Mouse (Mus musculus) CH12.LX (cell line): ENCODE measurements at regions not wholly inside any gene's neighbourhood (a gene's known extent, or its start where the extent isn't known, plus 50 kb on each side); places are given as distances from the start of the nearest gene placed in this dataset.

Experiments used
- DNase-seq: peaks from one replicate; pipeline ENCODE4 v3.0.0-alpha.2; 2013; ENCODE audit errors: extremely low read depth
- H3K27ac ChIP-seq: 2 replicates; pipeline ENCODE4 v1.5.1; 2012; ENCODE audit warnings: low read depth, mild to moderate bottlenecking, control low read depth, moderate library complexity; ENCODE audit not compliant: insufficient read depth
- H3K27me3 ChIP-seq: replicated peaks from 2 replicates; pipeline ENCODE3; 2012; ENCODE audit warnings: inconsistent platforms
- H3K36me3 ChIP-seq, 2 experiments: replicated peaks in 1 of 2; 2 replicates each; pipeline versions ENCODE3 to v1.6.1; 2012; ENCODE audit warnings: inconsistent platforms in 1 of 2, low read length in 1 of 2, mild to moderate bottlenecking in 1 of 2, mixed read lengths in 1 of 2, moderate library complexity in 1 of 2; ENCODE audit not compliant: control insufficient read depth in 1 of 2, insufficient read depth in 1 of 2
- H3K4me1 ChIP-seq, 2 experiments: 2 replicates each; pipeline ENCODE4 v1.6.1; 2012; ENCODE audit warnings: inconsistent platforms in 1 of 2, moderate library complexity in 1 of 2; ENCODE audit not compliant: insufficient read depth in 2 of 2, control insufficient read depth in 1 of 2
- H3K4me2 ChIP-seq: 2 replicates; pipeline ENCODE4 v1.6.1; 2012; ENCODE audit warnings: low read depth, mild to moderate bottlenecking, control low read depth; ENCODE audit not compliant: poor library complexity, insufficient read depth, severe bottlenecking
- H3K4me3 ChIP-seq, 3 experiments: fragments of 150-350 bp in 1 of 3; sonication (generic) in 1 of 3; replicated peaks in 1 of 3; 2 replicates each; pipeline versions ENCODE3 to v1.5.1; 2011 to 2012; ENCODE audit warnings: low read depth in 2 of 3, low read length in 2 of 3, mild to moderate bottlenecking in 2 of 3, moderate library complexity in 2 of 3, control low read depth in 1 of 3, improper control_type of control experiment in 1 of 3, inconsistent platforms in 1 of 3, mixed read lengths in 1 of 3; ENCODE audit not compliant: poor library complexity in 1 of 3
- H3K79me2 ChIP-seq: replicated peaks from 2 replicates; pipeline ENCODE4 v1.6.1; 2012; ENCODE audit warnings: mild to moderate bottlenecking, moderate library complexity; ENCODE audit not compliant: control insufficient read depth, poor library complexity, insufficient read depth, severe bottlenecking; ENCODE audit errors: extremely low read depth
- H3K9ac ChIP-seq: 2 replicates; pipeline ENCODE4 v1.6.1; 2012; ENCODE audit warnings: low read depth, mild to moderate bottlenecking, control low read depth, moderate library complexity; ENCODE audit not compliant: insufficient read depth
- H3K9me3 ChIP-seq: replicated peaks from 2 replicates; pipeline ENCODE3; 2012; ENCODE audit warnings: low read length, inconsistent platforms, mixed read lengths
- BHLHE40 ChIP-seq: IDR thresholded peaks from 2 replicates; pipeline ENCODE4 v1.6.1; 2011; ENCODE audit warnings: mild to moderate bottlenecking, low read depth, low read length, improper control_type of control experiment
- CHD1 ChIP-seq: IDR thresholded peaks from 2 replicates; pipeline ENCODE4 v1.6.1; 2012; ENCODE audit warnings: low read depth, low read length, improper control_type of control experiment, inconsistent platforms
- E2F4 ChIP-seq: IDR thresholded peaks from 2 replicates; pipeline ENCODE4 v1.6.1; 2011; ENCODE audit warnings: low read depth, low read length, improper control_type of control experiment; ENCODE audit not compliant: insufficient replicate concordance
- ELF1 ChIP-seq: IDR thresholded peaks from 2 replicates; pipeline ENCODE4 v1.6.1; 2014; ENCODE audit warnings: low read depth, mild to moderate bottlenecking, inconsistent platforms, low read length, improper control_type of control experiment
- JUN ChIP-seq: IDR thresholded peaks from 2 replicates; pipeline ENCODE4 v1.6.1; 2011; ENCODE audit warnings: low read depth, mild to moderate bottlenecking, low read length, improper control_type of control experiment, moderate library complexity; ENCODE audit not compliant: insufficient read depth
- POLR2A ChIP-seq: IDR thresholded peaks from 2 replicates; pipeline ENCODE4 v1.6.1; 2011; ENCODE audit warnings: low read depth, mild to moderate bottlenecking, improper control_type of control experiment, low read length
- POLR2AphosphoS2 ChIP-seq: IDR thresholded peaks from 2 replicates; pipeline ENCODE4 v1.6.1; 2011; ENCODE audit warnings: low read depth, low read length, improper control_type of control experiment
- RCOR1 ChIP-seq: conservative IDR thresholded peaks from 2 replicates; pipeline ENCODE4 v1.6.1; 2012; ENCODE audit warnings: low read depth, mild to moderate bottlenecking, inconsistent platforms, low read length, improper control_type of control experiment
- TBP ChIP-seq: conservative IDR thresholded peaks from 2 replicates; pipeline ENCODE4 v1.6.1; 2011; ENCODE audit warnings: low read depth, low read length, improper control_type of control experiment
- TCF12 ChIP-seq: IDR thresholded peaks from 2 replicates; pipeline ENCODE4 v1.6.1; 2014; ENCODE audit warnings: low read depth, mild to moderate bottlenecking, inconsistent platforms, low read length, improper control_type of control experiment
- USF2 ChIP-seq: conservative IDR thresholded peaks from 2 replicates; pipeline ENCODE4 v1.6.1; 2011; ENCODE audit warnings: low read depth, low read length, improper control_type of control experiment
- ZMIZ1 ChIP-seq: IDR thresholded peaks from 2 replicates; pipeline ENCODE4 v1.6.1; 2012; ENCODE audit warnings: low read depth, mild to moderate bottlenecking, inconsistent platforms, low read length, improper control_type of control experiment
- ZNF384 ChIP-seq: IDR thresholded peaks from 2 replicates; pipeline ENCODE4 v1.6.1; 2012; ENCODE audit warnings: low read depth, low read length, improper control_type of control experiment, inconsistent platforms
- dilution Hi-C: fragments of 300-500 bp; cut with MboI; formaldehyde crosslinking; loops from 2 replicates; pipeline ENCODE4 v1.14.3; 2020; ENCODE audit warnings: low sequenced_read_pairs; ENCODE audit not compliant: extremely low pct_unique_long_range_greater_than_20kb, extremely low pct_ligation_motif_present
- in situ Hi-C: fragments of 300-500 bp; cut with MboI; formaldehyde crosslinking; loops from 3 replicates; pipeline ENCODE4 v1.14.3; 2019; ENCODE audit warnings: low sequenced_read_pairs, low pct_ligation_motif_present, low pct_unique_long_range_greater_than_20kb, mixed read lengths

DNA sequence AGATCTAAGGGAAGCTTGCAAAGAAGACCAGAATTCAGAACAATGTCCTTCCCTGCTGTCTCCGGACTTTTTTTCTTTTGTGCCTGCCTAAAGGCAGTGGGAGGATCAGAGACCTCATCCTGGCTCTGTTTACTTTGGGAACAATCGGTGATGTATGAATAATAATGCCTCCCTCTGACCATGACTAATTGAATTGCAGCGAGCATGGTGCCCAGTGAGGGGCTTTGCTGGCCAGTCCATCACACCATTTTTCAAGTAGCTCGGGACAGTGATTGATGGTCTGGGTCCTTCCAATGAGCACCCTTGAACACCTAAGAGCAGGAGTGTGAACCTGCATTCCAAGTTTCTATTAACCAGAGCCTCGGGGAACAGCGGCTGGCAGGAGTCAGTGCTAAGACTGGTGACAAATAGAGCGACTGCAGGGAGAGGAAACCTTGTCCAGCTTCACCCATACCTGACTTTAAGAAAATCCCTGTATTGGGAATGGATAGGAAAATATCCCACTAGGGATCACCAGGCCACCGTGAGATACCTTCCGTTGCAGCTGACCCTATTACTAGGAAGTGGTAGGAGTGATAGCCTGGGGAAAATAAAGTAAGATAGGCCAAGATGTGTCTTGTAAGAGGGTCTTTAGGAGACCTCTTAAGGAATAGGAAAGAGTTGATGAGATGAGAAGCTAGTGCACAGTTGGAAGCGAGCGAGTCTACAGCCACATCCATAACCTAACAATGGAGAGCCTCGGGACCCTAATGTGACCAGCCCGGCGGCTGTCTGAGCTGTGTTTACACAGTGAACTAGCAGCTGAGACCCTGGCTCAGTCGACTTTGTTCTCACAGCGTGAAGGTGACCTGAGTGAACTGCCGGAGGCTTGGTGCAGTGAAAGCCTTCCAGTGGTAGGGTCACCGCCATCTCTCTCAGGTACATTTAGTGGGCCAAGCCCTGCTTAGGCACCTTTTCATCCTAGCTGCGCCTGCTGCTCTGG is 140.7 kb downstream of the Foxa2 start:
- H3K27me3 ChIP-seq = peaks cover 52% of the 10 kb centered on the region
- H3K36me3 ChIP-seq = no peaks in the 10 kb centered on the region
- no peak overlapping the region for H3K4me3 ChIP-seq
- no peak overlapping the region for H3K4me2 ChIP-seq
- no peak for TF ChIP-seq BHLHE40
- no peak for TF ChIP-seq TBP
- no peak for TF ChIP-seq RCOR1
- TF ChIP-seq USF2 = no peak
- TF ChIP-seq E2F4 = no peak
- no peak for TF ChIP-seq CHD1
- no peak for TF ChIP-seq JUN
- TF ChIP-seq ELF1 = no peak
- no peak for TF ChIP-seq ZNF384
- no peak for TF ChIP-seq ZMIZ1
- no peak for TF ChIP-seq TCF12
- no peak for DNase-seq
- H3K4me1 ChIP-seq = no peaks in the 10 kb centered on the region
- H3K9ac ChIP-seq = no peak overlapping the region
- in situ Hi-C loops = no loop called here
- no peak overlapping the region for H3K27ac ChIP-seq
- no peaks in the 10 kb centered on the region for H3K79me2 ChIP-seq
- dilution Hi-C loops = no loop called here
- no peaks in the 10 kb centered on the region for H3K9me3 ChIP-seq

DNA sequence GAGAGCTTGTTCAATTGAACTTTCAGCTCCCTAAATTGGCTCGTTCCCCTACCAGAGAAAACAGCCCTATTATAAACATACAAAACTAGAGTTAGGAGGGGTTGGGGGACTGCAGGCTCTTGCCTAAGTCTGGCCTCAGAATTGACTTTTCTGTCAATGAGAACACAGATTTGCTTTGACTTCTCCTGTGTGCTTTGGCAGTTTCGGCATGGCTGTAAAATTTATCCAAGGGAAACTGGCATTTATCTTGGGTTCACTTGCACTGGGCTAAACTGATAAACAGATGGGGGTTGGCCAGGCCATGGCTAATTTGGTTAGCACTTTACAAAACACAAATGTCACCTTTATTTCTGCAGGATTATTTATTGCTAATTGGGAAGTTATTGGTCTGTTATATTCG is 141.7 kb downstream of the Foxa2 start:
- Histone ChIP-seq H3K36me3 (no peaks in the 10 kb centered on the region), H3K27me3 (peaks cover 46% of the 10 kb centered on the region), H3K4me2 (no peak overlapping the region; the same call in 1 of the 2 replicates), H3K27ac (no peak overlapping the region), H3K9ac (no peak overlapping the region), H3K4me3 (no peak overlapping the region), H3K79me2 (no peaks in the 10 kb centered on the region), H3K4me1 (no peaks in the 10 kb centered on the region), H3K9me3 (no peaks in the 10 kb centered on the region)
- dilution Hi-C loops = no loop called here
- in situ Hi-C loops = no loop called here
- no peak for DNase-seq
- TF ChIP-seq ELF1 (no peak), CHD1 (no peak), ZMIZ1 (no peak), POLR2A (no peak), POLR2AphosphoS2 (no peak)
